Mouse (Mus musculus) kidney, embryonic 15.5 days (tissue): Measurements from ENCODE around the gene Slc27a2. TPM values are rescaled to one million over a fixed set of nuclear protein-coding genes. Genes with fewer than 3 reads are reported as not detected.
"Not testable (repeated sequence)": the region's sequence is repeated elsewhere in the genome, so short reads cannot be mapped to it uniquely, and the experiment has no call there.

Experiments used
- ATAC-seq: fragments of 200-750 bp; cut with Nextera tagmentation; replicated peaks from 2 replicates; pipeline ENCODE4 v1.8.0; 2017; ENCODE audit warnings: moderate TSS enrichment; ENCODE audit not compliant: low FRiP score
- H3K27ac ChIP-seq: fragments of 300-500 bp; sonication (generic); 2 replicates; pipeline ENCODE4 v1.5.1; 2015; ENCODE audit warnings: mild to moderate bottlenecking, inconsistent platforms
- H3K27me3 ChIP-seq: fragments of 300-500 bp; sonication (generic); 2 replicates; pipeline ENCODE4 v1.6.1; 2015; ENCODE audit warnings: inconsistent platforms
- H3K36me3 ChIP-seq: fragments of 300-500 bp; sonication (generic); 2 replicates; pipeline ENCODE4 v1.6.1; 2015; ENCODE audit warnings: inconsistent platforms
- H3K4me1 ChIP-seq: fragments of 300-500 bp; sonication (generic); 2 replicates; pipeline ENCODE4 v1.6.1; 2015; ENCODE audit warnings: inconsistent platforms
- H3K4me2 ChIP-seq: fragments of 300-500 bp; sonication (generic); 2 replicates; pipeline ENCODE4 v1.6.1; 2015; ENCODE audit warnings: moderate library complexity, mild to moderate bottlenecking, inconsistent platforms
- H3K4me3 ChIP-seq: fragments of 300-500 bp; sonication (generic); replicated peaks from 2 replicates; pipeline ENCODE4 v1.5.1; 2015; ENCODE audit warnings: mild to moderate bottlenecking, inconsistent platforms
- H3K9ac ChIP-seq: fragments of 300-500 bp; sonication (generic); 2 replicates; pipeline ENCODE4 v1.6.1; 2015; ENCODE audit warnings: mild to moderate bottlenecking, inconsistent platforms
- H3K9me3 ChIP-seq: fragments of 300-500 bp; sonication (generic); replicated peaks from 2 replicates; pipeline ENCODE4 v1.6.1; 2016; ENCODE audit warnings: inconsistent platforms
- WGBS: fragments of 180-500 bp; shearing (Covaris S2); methylation state at CpG from one replicate; pipeline ENCODE4 v1.1.7; 2015; ENCODE audit warnings: mixed read lengths; 5-methylcytosine and 5-hydroxymethylcytosine counted together
- polyA plus RNA-seq: library from polyadenylated mRNA; unstranded; fragments of >200 nt; fragmentation: Nextera tagmentation; extraction: Ambion mirVana; gene quantifications from 2 replicates; pipeline ENCODE4 v1.2.1, GENCODE M21; 2015

The Slc27a2 gene
- polyA plus RNA-seq, 1 experiment from 2014 or later = 35.3 TPM

GRCm38 (mm10) chr2:126596347-126597072 is 44.3 kb downstream of the Slc27a2 start:
- no peak overlapping the region for H3K4me3 ChIP-seq
- WGBS = 93% methylated on average over 7 of the region's 7 CpGs
- H3K4me2 ChIP-seq = no peak overlapping the region
- no peaks in the 10 kb centered on the region for H3K36me3 ChIP-seq
- no peaks in the 10 kb centered on the region for H3K27me3 ChIP-seq
- H3K27ac ChIP-seq = no peak overlapping the region
- no peak overlapping the region for H3K9ac ChIP-seq
- ATAC-seq = no peak
- H3K4me1 ChIP-seq = peaks cover 16% of the 10 kb centered on the region
- no peaks in the 10 kb centered on the region for H3K9me3 ChIP-seq

- no peak for ATAC-seq
These were observed 45.4 kb downstream of the Slc27a2 start for GRCm38 (mm10) chr2:126597279-126598241.

GRCm38 (mm10) chr2:126598359-126598758 is 46.2 kb downstream of the Slc27a2 start:
- WGBS = 51% methylated on average over 2 of the region's 2 CpGs

More at GRCm38 (mm10) chr2:126597279-126598241, 45.4 kb downstream of the Slc27a2 start:
- 71% methylated on average over 20 of the region's 20 CpGs for WGBS
- Histone ChIP-seq H3K4me2 (peak overlapping the region; percentile 1), H3K36me3 (no peaks in the 10 kb centered on the region), H3K4me1 (peaks cover 16% of the 10 kb centered on the region), H3K27me3 (0 out of 2 replicates have a peak, but pooled peaks cover 2% of the 10 kb centered on the region), H3K4me3 (no peak overlapping the region), H3K9me3 (no peaks in the 10 kb centered on the region), H3K9ac (no peak overlapping the region), H3K27ac (no peak overlapping the region)

GRCm38 (mm10) chr2:126599005-126599404 is 46.8 kb downstream of the Slc27a2 start:
- Histone ChIP-seq H3K27me3 (0 out of 2 replicates have a peak, but pooled peaks cover 2% of the 10 kb centered on the region), H3K9ac (no peak overlapping the region), H3K36me3 (no peaks in the 10 kb centered on the region), H3K27ac (no peak overlapping the region), H3K4me3 (no peak overlapping the region), H3K4me1 (peaks cover 12% of the 10 kb centered on the region), H3K4me2 (no peak overlapping the region), H3K9me3 (no peaks in the 10 kb centered on the region)
- WGBS = 14% methylated on average over 3 of the region's 3 CpGs
- peak; percentile 52; the same call in 1 of the 2 replicates for ATAC-seq

More at GRCm38 (mm10) chr2:126598359-126598758, 46.2 kb downstream of the Slc27a2 start:
- Histone ChIP-seq H3K4me1 (peaks cover 16% of the 10 kb centered on the region), H3K9ac (no peak overlapping the region), H3K9me3 (no peaks in the 10 kb centered on the region), H3K27ac (no peak overlapping the region), H3K4me3 (no peak overlapping the region), H3K27me3 (0 out of 2 replicates have a peak, but pooled peaks cover 2% of the 10 kb centered on the region), H3K36me3 (no peaks in the 10 kb centered on the region), H3K4me2 (no peak overlapping the region)
- ATAC-seq = no peak

GRCm38 (mm10) chr2:126600533-126600932 is 48.3 kb downstream of the Slc27a2 start:
- Histone ChIP-seq H3K9ac (no peak overlapping the region), H3K27ac (no peak overlapping the region), H3K4me3 (no peak overlapping the region), H3K9me3 (no peaks in the 10 kb centered on the region), H3K27me3 (0 out of 2 replicates have a peak, but pooled peaks cover 6% of the 10 kb centered on the region), H3K4me2 (no peak overlapping the region), H3K4me1 (0 out of 2 replicates have a peak, but pooled peaks cover 9% of the 10 kb centered on the region), H3K36me3 (no peaks in the 10 kb centered on the region)
- no peak for ATAC-seq
- WGBS = 85% methylated on average over 14 of the region's 14 CpGs

GRCm38 (mm10) chr2:126601918-126602600 is 49.9 kb downstream of the Slc27a2 start:
- Histone ChIP-seq H3K4me2 (no peak overlapping the region), H3K4me3 (no peak overlapping the region), H3K9ac (no peak overlapping the region), H3K27ac (no peak overlapping the region), H3K36me3 (no peaks in the 10 kb centered on the region), H3K9me3 (no peaks in the 10 kb centered on the region), H3K27me3 (0 out of 2 replicates have a peak, but pooled peaks cover 6% of the 10 kb centered on the region), H3K4me1 (0 out of 2 replicates have a peak, but pooled peaks cover 9% of the 10 kb centered on the region)
- 88% methylated on average over 14 of the region's 14 CpGs for WGBS
- ATAC-seq = no peak

- no peaks in the 10 kb centered on the region for H3K9me3 ChIP-seq
- H3K4me2 ChIP-seq = no peak overlapping the region
- H3K27me3 ChIP-seq = 0 out of 2 replicates have a peak, but pooled peaks cover 6% of the 10 kb centered on the region
- no peaks in the 10 kb centered on the region for H3K4me1 ChIP-seq
- H3K27ac ChIP-seq = no peak overlapping the region
- 0 out of 2 replicates have a peak, but pooled peaks have one; percentile 33 for ATAC-seq
- 86% methylated on average over 15 of the region's 15 CpGs for WGBS
- no peak overlapping the region for H3K4me3 ChIP-seq
- no peak overlapping the region for H3K9ac ChIP-seq
- no peaks in the 10 kb centered on the region for H3K36me3 ChIP-seq
These were observed 54.0 kb downstream of the Slc27a2 start for GRCm38 (mm10) chr2:126606061-126606687.

GRCm38 (mm10) chr2:126606688-126607062 is 54.5 kb downstream of the Slc27a2 start:
- H3K4me3 ChIP-seq = no peak overlapping the region
- H3K9ac ChIP-seq = no peak overlapping the region
- no peaks in the 10 kb centered on the region for H3K36me3 ChIP-seq
- H3K27ac ChIP-seq = no peak overlapping the region
- WGBS = 70% methylated on average over 4 of the region's 4 CpGs
- no peak overlapping the region for H3K4me2 ChIP-seq
- H3K27me3 ChIP-seq = 0 out of 2 replicates have a peak, but pooled peaks cover 5% of the 10 kb centered on the region
- ATAC-seq = no peak
- no peaks in the 10 kb centered on the region for H3K9me3 ChIP-seq
- no peaks in the 10 kb centered on the region for H3K4me1 ChIP-seq

GRCm38 (mm10) chr2:126607553-126608203 is 55.5 kb downstream of the Slc27a2 start:
- no peak overlapping the region for H3K9ac ChIP-seq
- H3K27ac ChIP-seq = no peak overlapping the region
- 0 out of 2 replicates have a peak, but pooled peaks cover 4% of the 10 kb centered on the region for H3K27me3 ChIP-seq
- 66% methylated on average over 10 of the region's 10 CpGs for WGBS
- no peaks in the 10 kb centered on the region for H3K9me3 ChIP-seq
- no peak for ATAC-seq
- no peak overlapping the region for H3K4me3 ChIP-seq
- H3K4me2 ChIP-seq = no peak overlapping the region
- no peaks in the 10 kb centered on the region for H3K4me1 ChIP-seq
- H3K36me3 ChIP-seq = no peaks in the 10 kb centered on the region

GRCm38 (mm10) chr2:126609600-126609999 is 57.4 kb downstream of the Slc27a2 start:
- not testable (repeated sequence) for H3K4me1 ChIP-seq, H3K9ac ChIP-seq, H3K9me3 ChIP-seq, H3K27ac ChIP-seq, ATAC-seq, H3K4me3 ChIP-seq, H3K27me3 ChIP-seq, H3K4me2 ChIP-seq, H3K36me3 ChIP-seq
- WGBS = 75% methylated on average over 12 of the region's 12 CpGs

GRCm38 (mm10) chr2:126615355-126615754 is 63.1 kb downstream of the Slc27a2 start:
- no peak for ATAC-seq
- Histone ChIP-seq H3K9me3 (no peaks in the 10 kb centered on the region), H3K4me1 (no peaks in the 10 kb centered on the region), H3K4me2 (no peak overlapping the region), H3K36me3 (no peaks in the 10 kb centered on the region), H3K9ac (no peak overlapping the region), H3K27ac (no peak overlapping the region), H3K27me3 (no peaks in the 10 kb centered on the region), H3K4me3 (no peak overlapping the region)
- WGBS = 87% methylated on average over 3 of the region's 3 CpGs
